Mouse (Mus musculus) brain, embryonic 14.5 days (tissue): Measurements from ENCODE around the gene Cnr2.

ENCODE experiments used
- CTCF ChIP-seq: fragments of 200-500 bp; IDR thresholded peaks from 2 replicates; pipeline ENCODE4 v1.5.1; 2012; ENCODE audit warnings: inconsistent platforms, mild to moderate bottlenecking, moderate library complexity, borderline replicate concordance; ENCODE audit not compliant: insufficient read depth, insufficient read length; ENCODE audit errors: extremely low read depth
- POLR2A ChIP-seq: fragments of 200-500 bp; IDR thresholded peaks from 2 replicates; pipeline ENCODE4 v1.6.1; 2012; ENCODE audit warnings: mild to moderate bottlenecking, inconsistent platforms, borderline replicate concordance; ENCODE audit not compliant: poor library complexity, insufficient read depth, insufficient read length, severe bottlenecking; ENCODE audit errors: extremely low read depth

- TF ChIP-seq CTCF (no peak), POLR2A (no peak)
Observed at GRCm38 (mm10) chr4:135891539-135891938, 3.7 kb upstream of the Cnr2 start.
